Mouse (Mus musculus) brain, embryonic 14.5 days (tissue): ENCODE results near the gene Sik2.

ENCODE experiments used
- CTCF ChIP-seq: fragments of 200-500 bp; IDR thresholded peaks from 2 replicates; pipeline ENCODE4 v1.5.1; 2012; ENCODE audit warnings: inconsistent platforms, mild to moderate bottlenecking, moderate library complexity, borderline replicate concordance; ENCODE audit not compliant: insufficient read depth, insufficient read length; ENCODE audit errors: extremely low read depth
- POLR2A ChIP-seq: fragments of 200-500 bp; IDR thresholded peaks from 2 replicates; pipeline ENCODE4 v1.6.1; 2012; ENCODE audit warnings: mild to moderate bottlenecking, inconsistent platforms, borderline replicate concordance; ENCODE audit not compliant: poor library complexity, insufficient read depth, insufficient read length, severe bottlenecking; ENCODE audit errors: extremely low read depth

DNA sequence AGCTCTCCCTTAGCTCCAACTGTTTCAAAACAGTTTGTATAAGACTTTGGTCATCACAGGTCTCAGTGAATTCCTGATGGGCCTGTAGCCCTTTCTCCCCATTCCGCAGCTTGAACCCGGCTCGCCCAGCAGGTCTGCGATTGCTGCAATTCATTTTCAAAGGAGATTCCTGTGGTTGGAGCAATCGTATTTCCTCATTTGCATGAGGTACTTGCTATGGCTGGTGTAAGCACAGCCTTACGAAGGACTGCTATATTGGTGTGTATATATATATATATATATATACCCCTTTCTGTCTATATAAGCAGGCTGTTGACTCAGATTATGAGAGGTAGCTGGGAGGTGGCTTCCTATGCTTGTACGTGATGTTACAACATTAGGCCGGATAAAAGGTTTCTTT, 23.4 kb upstream of the Sik2 start:
- TF ChIP-seq POLR2A (no peak), CTCF (no peak)
